Mouse (Mus musculus): ENCODE results near the gene Olfr1342. TPM values are rescaled to one million over a fixed set of nuclear protein-coding genes. Genes with fewer than 3 reads are reported as not detected.

The Olfr1342 gene
- not detected for total RNA-seq (2023)

GRCm38 (mm10) chr4:118692412-118692973 lies at the start of gene Olfr1342:
Gene Olfr1342, minus strand, starts transcription at chr4:118692756.

GRCm38 (mm10) chr4:118731875-118732274 lies 39.3 kb upstream of the Olfr1342 start, which contains the start of gene Olfr1339:
Gene Olfr1339, plus strand, starts transcription at chr4:118732175.

GRCm38 (mm10) chr4:118719838-118720237 lies 27.3 kb upstream of the Olfr1342 start, which contains the start of gene Olfr1340:
Gene Olfr1340, plus strand, starts transcription at chr4:118720138.

GRCm38 (mm10) chr4:118703223-118703622 lies 10.7 kb upstream of the Olfr1342 start, which contains the start of gene Olfr1341:
Gene Olfr1341, plus strand, starts transcription at chr4:118703523.

GRCm38 (mm10) chr4:118658652-118659051 lies 33.9 kb downstream of the Olfr1342 start, which contains the start of gene Olfr62:
Gene Olfr62, plus strand, starts transcription at chr4:118658952.

Other genes with a start within 250 kb of the Olfr1342 start
- gene Mpl, start 235.2 kb downstream of the Olfr1342 start, total RNA-seq (2023): 0.32 TPM
- not detected for gene Tie1, start 202.7 kb downstream of the Olfr1342 start, total RNA-seq (2023)
- not detected for gene 2610528J11Rik, start 165.8 kb downstream of the Olfr1342 start, total RNA-seq (2023)
- not detected for gene Tmem125, start 148.7 kb downstream of the Olfr1342 start, total RNA-seq (2023)
- gene Cfap57, start 72.0 kb downstream of the Olfr1342 start, total RNA-seq (2023): not detected
- gene Ebna1bp2, start 72.0 kb downstream of the Olfr1342 start, total RNA-seq (2023): 65.9 TPM
- gene Olfr62, start 33.8 kb downstream of the Olfr1342 start, total RNA-seq (2023): not detected
- gene Olfr1341, start 10.8 kb upstream of the Olfr1342 start, total RNA-seq (2023): not detected
- gene Olfr1340, start 27.4 kb upstream of the Olfr1342 start, total RNA-seq (2023): not detected
- gene Olfr1339, start 39.4 kb upstream of the Olfr1342 start, total RNA-seq (2023): not detected
- gene Olfr1338, start 66.0 kb upstream of the Olfr1342 start, total RNA-seq (2023): not detected
- not detected for gene Olfr1337, start 89.8 kb upstream of the Olfr1342 start, total RNA-seq (2023)
- gene Olfr1335, start 117.2 kb upstream of the Olfr1342 start, total RNA-seq (2023): not detected
- not detected for gene Olfr1333, start 143.5 kb upstream of the Olfr1342 start, total RNA-seq (2023)
- gene Olfr1331, start 171.9 kb upstream of the Olfr1342 start, total RNA-seq (2023): not detected
- gene Olfr1330, start 195.8 kb upstream of the Olfr1342 start, total RNA-seq (2023): not detected
- not detected for gene Olfr1329, start 224.7 kb upstream of the Olfr1342 start, total RNA-seq (2023)
- gene Olfr1328, start 245.9 kb upstream of the Olfr1342 start, total RNA-seq (2023): not detected